Mouse (Mus musculus): ENCODE results near the gene Pigr. TPM values are rescaled to one million over a fixed set of nuclear protein-coding genes. Genes with fewer than 3 reads are reported as not detected.

Pigr gene
- polyA plus RNA-seq, 1 experiment from 2014 or later = 0.14 TPM

DNA sequence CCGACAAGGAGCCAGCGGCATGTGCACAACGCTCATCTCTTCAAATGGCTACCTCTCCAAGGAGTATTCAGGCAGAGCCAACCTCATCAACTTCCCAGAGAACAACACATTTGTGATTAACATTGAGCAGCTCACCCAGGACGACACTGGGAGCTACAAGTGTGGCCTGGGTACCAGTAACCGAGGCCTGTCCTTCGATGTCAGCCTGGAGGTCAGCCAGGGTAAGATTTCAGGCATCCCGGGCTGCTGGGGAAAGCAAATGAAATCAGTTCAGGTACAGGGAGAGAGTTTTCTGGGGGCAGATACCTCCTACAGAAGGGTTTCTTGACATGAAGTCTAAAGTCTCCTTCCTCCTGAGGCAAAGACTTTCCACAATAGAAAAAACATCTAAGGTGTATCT is 15.1 kb downstream of the Pigr start:
- no peaks in the 10 kb centered on the region for H3K27me3 ChIP-seq (ENCODE audit: control insufficient read depth, insufficient read depth, low read depth, low read length)
- H3K9ac ChIP-seq (ENCODE audit: low read length) = no peak overlapping the region
- ATAC-seq (ENCODE audit: low read depth) = no peak
- no peaks in the 10 kb centered on the region for H3K36me3 ChIP-seq (ENCODE audit: control insufficient read depth, insufficient read depth, low read length)
- no peak overlapping the region for H3K27ac ChIP-seq (ENCODE audit: low read length)
- no peak overlapping the region for H3K4me2 ChIP-seq (ENCODE audit: low read depth, low read length)
- WGBS = 84% methylated on average over 7 of the region's 7 CpGs
- H3K4me3 ChIP-seq (ENCODE audit: low read length) = no peak overlapping the region
- H3K9me3 ChIP-seq (ENCODE audit: control insufficient read depth, low read length) = no peaks in the 10 kb centered on the region
- H3K4me1 ChIP-seq (replicated peaks; ENCODE audit: control insufficient read depth, insufficient read depth, low read length) = peaks cover 2% of the 10 kb centered on the region; the same call in 1 of the 2 replicates

DNA sequence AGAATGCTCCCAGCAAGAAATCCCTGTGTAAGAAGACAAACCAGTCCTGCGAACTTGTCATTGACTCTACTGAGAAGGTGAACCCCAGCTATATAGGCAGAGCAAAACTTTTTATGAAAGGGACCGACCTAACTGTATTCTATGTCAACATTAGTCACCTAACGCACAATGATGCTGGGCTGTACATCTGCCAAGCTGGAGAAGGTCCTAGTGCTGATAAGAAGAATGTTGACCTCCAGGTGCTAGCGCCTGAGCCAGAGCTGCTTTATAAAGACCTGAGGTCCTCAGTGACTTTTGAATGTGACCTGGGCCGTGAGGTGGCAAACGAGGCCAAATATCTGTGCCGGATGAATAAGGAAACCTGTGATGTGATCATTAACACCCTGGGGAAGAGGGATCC is 18.0 kb downstream of the Pigr start:
- ATAC-seq (ENCODE audit: low read depth) = no peak
- no peaks in the 10 kb centered on the region for H3K36me3 ChIP-seq (ENCODE audit: control insufficient read depth, insufficient read depth, low read length)
- H3K4me2 ChIP-seq (ENCODE audit: low read depth, low read length) = no peak overlapping the region
- H3K9me3 ChIP-seq (ENCODE audit: control insufficient read depth, low read length) = no peaks in the 10 kb centered on the region
- H3K9ac ChIP-seq (ENCODE audit: low read length) = no peak overlapping the region
- no peak overlapping the region for H3K4me3 ChIP-seq (ENCODE audit: low read length)
- no peaks in the 10 kb centered on the region for H3K27me3 ChIP-seq (ENCODE audit: control insufficient read depth, insufficient read depth, low read depth, low read length)
- no peak overlapping the region for H3K27ac ChIP-seq (ENCODE audit: low read length)
- 77% methylated on average over 7 of the region's 7 CpGs for WGBS
- H3K4me1 ChIP-seq (replicated peaks; ENCODE audit: control insufficient read depth, insufficient read depth, low read length) = peaks cover 2% of the 10 kb centered on the region; the same call in 1 of the 2 replicates

- Histone ChIP-seq H3K36me3 (ENCODE audit: control insufficient read depth, insufficient read depth, low read length) (no peaks in the 10 kb centered on the region), H3K9me3 (ENCODE audit: control insufficient read depth, low read length) (no peaks in the 10 kb centered on the region), H3K27me3 (ENCODE audit: control insufficient read depth, insufficient read depth, low read depth, low read length) (no peaks in the 10 kb centered on the region), H3K27ac (ENCODE audit: low read length) (no peak overlapping the region), H3K4me2 (ENCODE audit: low read depth, low read length) (no peak overlapping the region), H3K4me3 (ENCODE audit: low read length) (no peak overlapping the region), H3K9ac (ENCODE audit: low read length) (no peak overlapping the region), H3K4me1 (replicated peaks; ENCODE audit: control insufficient read depth, insufficient read depth, low read length) (no peaks in the 10 kb centered on the region)
- 89% methylated on average over 10 of the region's 10 CpGs for WGBS
- no peak for ATAC-seq (ENCODE audit: low read depth)
These were observed 23.2 kb downstream of the Pigr start for GRCm38 (mm10) chr1:130849530-130850214.

GRCm38 (mm10) chr1:130850405-130850804 is 23.9 kb downstream of the Pigr start:
- Histone ChIP-seq H3K4me1 (replicated peaks; ENCODE audit: control insufficient read depth, insufficient read depth, low read length) (no peaks in the 10 kb centered on the region), H3K9me3 (ENCODE audit: control insufficient read depth, low read length) (no peaks in the 10 kb centered on the region), H3K9ac (ENCODE audit: low read length) (no peak overlapping the region), H3K27ac (ENCODE audit: low read length) (no peak overlapping the region), H3K36me3 (ENCODE audit: control insufficient read depth, insufficient read depth, low read length) (no peaks in the 10 kb centered on the region), H3K4me3 (ENCODE audit: low read length) (no peak overlapping the region), H3K27me3 (ENCODE audit: control insufficient read depth, insufficient read depth, low read depth, low read length) (no peaks in the 10 kb centered on the region), H3K4me2 (ENCODE audit: low read depth, low read length) (no peak overlapping the region)
- WGBS = 71% methylated on average over 5 of the region's 5 CpGs
- ATAC-seq (ENCODE audit: low read depth) = no peak

- no peak for ATAC-seq (ENCODE audit: low read depth)
- Histone ChIP-seq H3K36me3 (ENCODE audit: control insufficient read depth, insufficient read depth, low read length) (no peaks in the 10 kb centered on the region), H3K4me2 (ENCODE audit: low read depth, low read length) (no peak overlapping the region), H3K9me3 (ENCODE audit: control insufficient read depth, low read length) (no peaks in the 10 kb centered on the region), H3K4me1 (replicated peaks; ENCODE audit: control insufficient read depth, insufficient read depth, low read length) (no peaks in the 10 kb centered on the region), H3K9ac (ENCODE audit: low read length) (no peak overlapping the region), H3K27ac (ENCODE audit: low read length) (no peak overlapping the region), H3K27me3 (ENCODE audit: control insufficient read depth, insufficient read depth, low read depth, low read length) (no peaks in the 10 kb centered on the region), H3K4me3 (ENCODE audit: low read length) (no peak overlapping the region)
- 77% methylated on average over 9 of the region's 9 CpGs for WGBS
These were observed 28.3 kb downstream of the Pigr start for GRCm38 (mm10) chr1:130854819-130855218.

- Histone ChIP-seq H3K4me3 (ENCODE audit: low read length) (no peak overlapping the region), H3K27me3 (ENCODE audit: control insufficient read depth, insufficient read depth, low read depth, low read length) (no peaks in the 10 kb centered on the region), H3K4me1 (replicated peaks; ENCODE audit: control insufficient read depth, insufficient read depth, low read length) (no peaks in the 10 kb centered on the region), H3K36me3 (ENCODE audit: control insufficient read depth, insufficient read depth, low read length) (no peaks in the 10 kb centered on the region), H3K9ac (ENCODE audit: low read length) (no peak overlapping the region), H3K27ac (ENCODE audit: low read length) (no peak overlapping the region), H3K4me2 (ENCODE audit: low read depth, low read length) (no peak overlapping the region), H3K9me3 (ENCODE audit: control insufficient read depth, low read length) (no peaks in the 10 kb centered on the region)
- ATAC-seq (ENCODE audit: low read depth) = no peak
- WGBS = 74% methylated on average over 2 of the region's 2 CpGs
These were observed 29.2 kb downstream of the Pigr start for GRCm38 (mm10) chr1:130855723-130856122.

DNA sequence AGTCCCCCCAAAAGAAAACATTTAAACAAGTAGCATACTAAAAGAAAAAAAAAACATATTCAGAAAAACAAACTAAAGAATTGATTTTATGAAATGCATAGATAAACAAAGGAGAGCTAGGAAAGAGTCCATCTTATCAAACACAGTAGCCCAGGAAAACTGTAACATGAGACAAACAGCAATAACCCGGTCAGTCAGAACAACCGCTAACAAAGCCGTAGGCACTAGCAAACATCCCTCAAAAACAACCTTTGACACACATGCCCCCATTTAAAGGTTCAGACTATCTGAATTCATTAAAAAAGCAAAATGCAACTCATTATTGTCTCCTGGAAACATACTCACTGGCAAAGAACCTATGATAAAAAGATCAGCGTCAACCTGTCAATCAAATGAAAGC is 31.0 kb downstream of the Pigr start:
- H3K4me1 ChIP-seq (replicated peaks; ENCODE audit: control insufficient read depth, insufficient read depth, low read length) = no peaks in the 10 kb centered on the region
- no peaks in the 10 kb centered on the region for H3K9me3 ChIP-seq (ENCODE audit: control insufficient read depth, low read length)
- no peaks in the 10 kb centered on the region for H3K27me3 ChIP-seq (ENCODE audit: control insufficient read depth, insufficient read depth, low read depth, low read length)
- no peak overlapping the region for H3K27ac ChIP-seq (ENCODE audit: low read length)
- no peak for ATAC-seq (ENCODE audit: low read depth)
- no peak overlapping the region for H3K9ac ChIP-seq (ENCODE audit: low read length)
- H3K4me3 ChIP-seq (ENCODE audit: low read length) = no peak overlapping the region
- H3K4me2 ChIP-seq (ENCODE audit: low read depth, low read length) = no peak overlapping the region
- H3K36me3 ChIP-seq (ENCODE audit: control insufficient read depth, insufficient read depth, low read length) = no peaks in the 10 kb centered on the region
- 75% methylated on average over 4 of the region's 4 CpGs for WGBS

- WGBS = 72% methylated on average over 4 of the region's 4 CpGs
- no peak overlapping the region for H3K27ac ChIP-seq (ENCODE audit: low read length)
These were observed 37.8 kb downstream of the Pigr start for GRCm38 (mm10) chr1:130864238-130864637.

DNA sequence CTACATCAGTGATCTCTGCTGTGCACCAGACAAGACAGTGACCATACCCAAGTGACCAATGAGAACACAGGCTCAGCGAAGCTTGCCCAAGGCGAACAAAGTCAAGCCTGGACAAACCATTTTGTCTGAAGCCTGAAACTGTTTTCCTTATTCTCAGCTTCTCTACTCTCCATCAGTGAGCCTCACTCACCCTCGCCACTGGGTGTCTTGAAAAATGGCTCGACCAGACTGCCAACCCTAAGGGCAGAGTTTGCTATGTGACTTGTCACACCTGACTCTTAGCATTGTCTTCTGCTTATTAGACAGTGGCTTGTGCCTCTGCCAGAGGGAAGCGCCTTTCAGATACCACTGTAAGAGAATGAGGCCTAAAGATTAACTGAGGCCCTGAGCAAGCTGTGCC is 38.3 kb downstream of the Pigr start:
- no peaks in the 10 kb centered on the region for H3K36me3 ChIP-seq (ENCODE audit: control insufficient read depth, insufficient read depth, low read length)
- no peak for ATAC-seq (ENCODE audit: low read depth)
- H3K4me3 ChIP-seq (ENCODE audit: low read length) = no peak overlapping the region
- H3K4me1 ChIP-seq (replicated peaks; ENCODE audit: control insufficient read depth, insufficient read depth, low read length) = no peaks in the 10 kb centered on the region
- H3K27me3 ChIP-seq (ENCODE audit: control insufficient read depth, insufficient read depth, low read depth, low read length) = no peaks in the 10 kb centered on the region
- H3K9me3 ChIP-seq (ENCODE audit: control insufficient read depth, low read length) = no peaks in the 10 kb centered on the region
- H3K27ac ChIP-seq (ENCODE audit: low read length) = no peak overlapping the region
- 88% methylated on average over 5 of the region's 5 CpGs for WGBS
- no peak overlapping the region for H3K4me2 ChIP-seq (ENCODE audit: low read depth, low read length)
- no peak overlapping the region for H3K9ac ChIP-seq (ENCODE audit: low read length)

More at GRCm38 (mm10) chr1:130864238-130864637, 37.8 kb downstream of the Pigr start:
- no peak for ATAC-seq (ENCODE audit: low read depth)
- H3K36me3 ChIP-seq (ENCODE audit: control insufficient read depth, insufficient read depth, low read length) = no peaks in the 10 kb centered on the region
- no peaks in the 10 kb centered on the region for H3K27me3 ChIP-seq (ENCODE audit: control insufficient read depth, insufficient read depth, low read depth, low read length)
- H3K9me3 ChIP-seq (ENCODE audit: control insufficient read depth, low read length) = no peaks in the 10 kb centered on the region
- H3K4me3 ChIP-seq (ENCODE audit: low read length) = no peak overlapping the region
- H3K9ac ChIP-seq (ENCODE audit: low read length) = no peak overlapping the region
- H3K4me1 ChIP-seq (replicated peaks; ENCODE audit: control insufficient read depth, insufficient read depth, low read length) = no peaks in the 10 kb centered on the region
- H3K4me2 ChIP-seq (ENCODE audit: low read depth, low read length) = no peak overlapping the region

All from lung, embryonic 16.5 days (tissue).